Mouse (Mus musculus) forebrain, embryonic 14.5 days (tissue): ENCODE data around the gene 1700034J05Rik. TPM values are rescaled to one million over a fixed set of nuclear protein-coding genes. Genes with fewer than 3 reads are reported as not detected.

ENCODE experiments used
- ATAC-seq: fragments of 200-750 bp; cut with Nextera tagmentation; 2 replicates; pipeline ENCODE4 v1.8.0; 2017; ENCODE audit warnings: mild to moderate bottlenecking, moderate library complexity
- DNase-seq: peaks from one replicate; pipeline ENCODE4 v3.0.0-alpha.2; 2015; ENCODE audit warnings: low spot score
- H3K27ac ChIP-seq: fragments of 300-500 bp; sonication (generic); 2 replicates; pipeline ENCODE4 v1.5.1; 2014; ENCODE audit warnings: low read depth, mild to moderate bottlenecking, control low read depth, low read length, moderate library complexity
- H3K27me3 ChIP-seq: fragments of 300-500 bp; sonication (generic); replicated peaks from 2 replicates; pipeline ENCODE4 v1.6.1; 2014; ENCODE audit warnings: low read length, control low read depth, mixed read lengths; ENCODE audit not compliant: control insufficient read depth, insufficient read depth
- H3K36me3 ChIP-seq: fragments of 300-500 bp; sonication (generic); 2 replicates; pipeline ENCODE4 v1.6.1; 2014; ENCODE audit warnings: low read length, control low read depth; ENCODE audit not compliant: control insufficient read depth, insufficient read depth
- H3K4me1 ChIP-seq: fragments of 300-500 bp; sonication (generic); 2 replicates; pipeline ENCODE4 v1.6.1; 2014; ENCODE audit warnings: antibody characterized with exemption, low read length, control low read depth; ENCODE audit not compliant: control insufficient read depth, insufficient read depth
- H3K4me2 ChIP-seq: fragments of 300-500 bp; sonication (generic); 2 replicates; pipeline ENCODE4 v1.6.1; 2014; ENCODE audit warnings: mild to moderate bottlenecking, control low read depth, low read length
- H3K4me3 ChIP-seq: fragments of 300-500 bp; sonication (generic); 2 replicates; pipeline ENCODE4 v1.5.1; 2014; ENCODE audit warnings: low read depth, low read length, control low read depth
- H3K9ac ChIP-seq: fragments of 300-500 bp; sonication (generic); 2 replicates; pipeline ENCODE4 v1.6.1; 2014; ENCODE audit warnings: mild to moderate bottlenecking, low read length, control low read depth, moderate library complexity
- H3K9me3 ChIP-seq: fragments of 300-500 bp; sonication (generic); replicated peaks from 2 replicates; pipeline ENCODE4 v1.6.1; 2016; ENCODE audit warnings: low read length, control low read depth, mixed read lengths; ENCODE audit not compliant: control insufficient read depth
- WGBS: fragments of 180-500 bp; shearing (Covaris S2); extraction: QIAGEN DNeasy Blood & Tissue Kit; methylation state at CpG from one replicate; pipeline ENCODE4 v1.1.7; 2014; 5-methylcytosine and 5-hydroxymethylcytosine counted together
- polyA plus RNA-seq: library from polyadenylated mRNA; unstranded; fragments of >200 nt; fragmentation: Nextera tagmentation; extraction: Ambion mirVana; gene quantifications from 2 replicates; pipeline ENCODE4 v1.2.1, GENCODE M21; 2014

Gene 1700034J05Rik
- not detected in 2 replicates for polyA plus RNA-seq

- DNase-seq: peak; percentile 25
- H3K4me2 ChIP-seq: no peak within 1 kb of the TSS
- no peak for ATAC-seq
- no peaks in the 10 kb centered on the region for H3K9me3 ChIP-seq
- H3K9ac ChIP-seq: no peak within 1 kb of the TSS
- no peaks in the 10 kb centered on the region for H3K27me3 ChIP-seq
- WGBS: 81% methylated on average over 1 of the region's 1 CpGs
- H3K27ac ChIP-seq: no peak within 1 kb of the TSS
- H3K4me1 ChIP-seq: peaks cover 12% of the 10 kb centered on the region; the same call in 1 of the 2 replicates
- H3K4me3 ChIP-seq: no peak within 1 kb of the TSS
- no peaks in the 10 kb centered on the region for H3K36me3 ChIP-seq
Observed at GRCm38 (mm10) chr6:146954258-146954657, at the start of gene 1700034J05Rik. 1700034J05Rik (minus strand) TSS chr6:146954422.

GRCm38 (mm10) chr6:146999755-147000154 is 45.5 kb upstream of the 1700034J05Rik start:
- no peaks in the 10 kb centered on the region for H3K27me3 ChIP-seq
- no peak for DNase-seq
- no peak overlapping the region for H3K27ac ChIP-seq
- H3K4me1 ChIP-seq: no peaks in the 10 kb centered on the region
- H3K4me2 ChIP-seq: no peak overlapping the region
- H3K9ac ChIP-seq: no peak overlapping the region
- no peak overlapping the region for H3K4me3 ChIP-seq
- 71% methylated on average over 2 of the region's 2 CpGs for WGBS
- H3K36me3 ChIP-seq: no peaks in the 10 kb centered on the region
- ATAC-seq: no peak
- H3K9me3 ChIP-seq: no peaks in the 10 kb centered on the region

GRCm38 (mm10) chr6:146999302-146999701 is 45.1 kb upstream of the 1700034J05Rik start:
- Histone ChIP-seq H3K4me1 (no peaks in the 10 kb centered on the region), H3K27me3 (no peaks in the 10 kb centered on the region), H3K36me3 (no peaks in the 10 kb centered on the region), H3K9me3 (no peaks in the 10 kb centered on the region), H3K9ac (no peak overlapping the region), H3K4me2 (no peak overlapping the region), H3K4me3 (no peak overlapping the region), H3K27ac (no peak overlapping the region)
- DNase-seq: no peak
- WGBS: 86% methylated on average over 9 of the region's 9 CpGs
- no peak for ATAC-seq

- DNase-seq (no peak), ATAC-seq (no peak)
- Histone ChIP-seq H3K36me3 (no peaks in the 10 kb centered on the region), H3K27me3 (no peaks in the 10 kb centered on the region), H3K27ac (no peak overlapping the region), H3K9me3 (no peaks in the 10 kb centered on the region), H3K9ac (no peak overlapping the region), H3K4me3 (no peak overlapping the region), H3K4me1 (no peaks in the 10 kb centered on the region), H3K4me2 (no peak overlapping the region)
- WGBS: 91% methylated on average over 4 of the region's 4 CpGs
Observed at GRCm38 (mm10) chr6:146998710-146999109, 44.5 kb upstream of the 1700034J05Rik start.

GRCm38 (mm10) chr6:146997006-146997405 is 42.8 kb upstream of the 1700034J05Rik start:
- 91% methylated on average over 6 of the region's 6 CpGs for WGBS
- no peaks in the 10 kb centered on the region for H3K27me3 ChIP-seq
- H3K4me1 ChIP-seq: no peaks in the 10 kb centered on the region
- no peak overlapping the region for H3K4me2 ChIP-seq
- DNase-seq (no peak), ATAC-seq (no peak)
- H3K27ac ChIP-seq: no peak overlapping the region
- no peak overlapping the region for H3K4me3 ChIP-seq
- no peaks in the 10 kb centered on the region for H3K36me3 ChIP-seq
- H3K9me3 ChIP-seq: no peaks in the 10 kb centered on the region
- H3K9ac ChIP-seq: no peak overlapping the region

- DNase-seq (no peak), ATAC-seq (no peak)
- no peak overlapping the region for H3K27ac ChIP-seq
- H3K9ac ChIP-seq: no peak overlapping the region
- 88% methylated on average over 6 of the region's 6 CpGs for WGBS
- H3K36me3 ChIP-seq: no peaks in the 10 kb centered on the region
- H3K4me3 ChIP-seq: no peak overlapping the region
- H3K4me1 ChIP-seq: no peaks in the 10 kb centered on the region
- H3K4me2 ChIP-seq: no peak overlapping the region
- H3K27me3 ChIP-seq: no peaks in the 10 kb centered on the region
- no peaks in the 10 kb centered on the region for H3K9me3 ChIP-seq
Observed at GRCm38 (mm10) chr6:146995878-146996277, 41.7 kb upstream of the 1700034J05Rik start.

- Histone ChIP-seq H3K36me3 (no peaks in the 10 kb centered on the region), H3K4me3 (no peak overlapping the region), H3K4me1 (no peaks in the 10 kb centered on the region), H3K27me3 (no peaks in the 10 kb centered on the region), H3K9me3 (no peaks in the 10 kb centered on the region), H3K4me2 (no peak overlapping the region), H3K9ac (no peak overlapping the region), H3K27ac (no peak overlapping the region)
- 93% methylated on average over 2 of the region's 2 CpGs for WGBS
- no peak for DNase-seq
- ATAC-seq: no peak
Observed at GRCm38 (mm10) chr6:146995391-146995790, 41.2 kb upstream of the 1700034J05Rik start.

GRCm38 (mm10) chr6:146994236-146994635 is 40.0 kb upstream of the 1700034J05Rik start:
- DNase-seq (peak; percentile 76), ATAC-seq (no peak)
- Histone ChIP-seq H3K4me1 (no peaks in the 10 kb centered on the region), H3K36me3 (no peaks in the 10 kb centered on the region), H3K9ac (no peak overlapping the region), H3K27ac (no peak overlapping the region), H3K4me2 (no peak overlapping the region), H3K9me3 (no peaks in the 10 kb centered on the region), H3K4me3 (no peak overlapping the region), H3K27me3 (no peaks in the 10 kb centered on the region)
- 43% methylated on average over 5 of the region's 5 CpGs for WGBS

- ATAC-seq (no peak), DNase-seq (no peak)
- no peaks in the 10 kb centered on the region for H3K27me3 ChIP-seq
- no peak overlapping the region for H3K4me2 ChIP-seq
- 77% methylated on average over 3 of the region's 3 CpGs for WGBS
- no peak overlapping the region for H3K4me3 ChIP-seq
- no peak overlapping the region for H3K9ac ChIP-seq
- H3K27ac ChIP-seq: no peak overlapping the region
- no peaks in the 10 kb centered on the region for H3K36me3 ChIP-seq
- peaks cover 16% of the 10 kb centered on the region; the same call in 1 of the 2 replicates for H3K4me1 ChIP-seq
- H3K9me3 ChIP-seq: no peaks in the 10 kb centered on the region
Observed at GRCm38 (mm10) chr6:146984569-146984968, 30.3 kb upstream of the 1700034J05Rik start.
